Mouse (Mus musculus) heart, adult 2 months (tissue): ENCODE data around the gene Yy2. TPM values are rescaled to one million over a fixed set of nuclear protein-coding genes. Genes with fewer than 3 reads are reported as not detected.

ENCODE experiments used
- DNase-seq, 2 experiments: peaks; one replicate each; pipeline ENCODE4 v3.0.0; 2021
- H3K27ac ChIP-seq: fragments of 200-600 bp; 2 replicates; pipeline ENCODE4 v1.8.1; 2022
- H3K27me3 ChIP-seq: fragments of 200-500 bp; 2 replicates; pipeline ENCODE4 v1.6.1; 2012; ENCODE audit warnings: mild to moderate bottlenecking, low read length, inconsistent platforms, mixed read lengths; ENCODE audit not compliant: control insufficient read depth, insufficient read depth
- H3K36me3 ChIP-seq: fragments of 200-500 bp; 2 replicates; pipeline ENCODE4 v1.6.1; 2012; ENCODE audit warnings: low read length, inconsistent platforms; ENCODE audit not compliant: control insufficient read depth, insufficient read depth
- H3K4me1 ChIP-seq: fragments of 200-500 bp; 2 replicates; pipeline ENCODE4 v1.6.1; 2011; ENCODE audit warnings: low read length; ENCODE audit not compliant: control insufficient read depth, insufficient read depth
- H3K4me3 ChIP-seq: fragments of 200-600 bp; 2 replicates; pipeline ENCODE4 v1.8.1; 2022
- H3K79me2 ChIP-seq: fragments of 200-500 bp; replicated peaks from 2 replicates; pipeline ENCODE4 v1.6.1; 2012; ENCODE audit warnings: mild to moderate bottlenecking, inconsistent platforms, low read length, moderate library complexity, mixed read lengths; ENCODE audit not compliant: control insufficient read depth, insufficient read depth
- H3K9ac ChIP-seq: fragments of 200-500 bp; 2 replicates; pipeline ENCODE4 v1.6.1; 2012; ENCODE audit warnings: low read depth, mild to moderate bottlenecking, control low read depth, inconsistent platforms, low read length, mixed read lengths
- CTCF ChIP-seq: fragments of 200-600 bp; IDR thresholded peaks from 2 replicates; pipeline ENCODE4 v1.8.1; 2022; ENCODE audit warnings: antibody characterized with exemption, mild to moderate bottlenecking, moderate library complexity
- EP300 ChIP-seq: fragments of 200-500 bp; IDR thresholded peaks from 2 replicates; pipeline ENCODE4 v1.6.1; 2011; ENCODE audit warnings: low read depth, low read length, control low read depth; ENCODE audit not compliant: insufficient read depth
- POLR2A ChIP-seq: fragments of 200-500 bp; IDR thresholded peaks from 2 replicates; pipeline ENCODE4 v1.6.1; 2011; ENCODE audit warnings: mild to moderate bottlenecking, low read depth, low read length, control low read depth; ENCODE audit not compliant: insufficient read depth
- WGBS: fragments of 180-500 bp; shearing (Covaris S2); methylation state at CpG from one replicate; pipeline ENCODE4 v1.1.7; 2018; 5-methylcytosine and 5-hydroxymethylcytosine counted together
- intact Hi-C: fragments of 180-260 bp; cut with DNase I; formaldehyde crosslinking; loops from one replicate; pipeline ENCODE4 v1.15.1; 2025
- polyA plus RNA-seq: library from polyadenylated mRNA; depleted of rRNA; stranded (reverse); fragments of >200 nt; gene quantifications from 2 replicates; pipeline ENCODE4 v1.2.3, GENCODE M21; 2012
- total RNA-seq, 2 experiments: library from RNA; stranded (reverse); gene quantifications; 2 replicates each; pipeline ENCODE4 v1.2.3; 2021

Gene Yy2
- total and polyA plus RNA-seq, 3 experiments = 1.0 to 1.9 TPM; not detected in 1

DNA sequence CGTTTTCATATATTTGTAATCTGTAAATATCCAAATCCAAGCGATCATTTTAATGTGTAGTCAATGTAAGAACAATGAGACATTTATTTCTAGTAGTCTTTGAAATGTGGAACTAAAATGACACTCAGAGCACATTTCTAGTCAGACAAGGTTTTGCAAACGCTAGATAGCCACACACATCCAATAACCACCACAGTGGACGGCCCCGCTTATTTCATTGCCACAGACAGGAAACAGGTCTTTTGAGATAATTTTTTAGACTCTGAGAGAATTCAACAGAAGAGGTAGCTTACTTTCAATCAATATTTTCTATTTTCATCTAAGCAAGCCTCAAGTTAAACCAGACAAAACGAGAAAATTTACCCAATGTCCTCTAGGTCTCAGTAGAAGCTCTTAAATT is 27.1 kb upstream of the Yy2 start:
- Histone ChIP-seq H3K79me2 (no peaks in the 10 kb centered on the region), H3K9ac (no peak overlapping the region), H3K27me3 (no peaks in the 10 kb centered on the region), H3K36me3 (no peaks in the 10 kb centered on the region), H3K27ac (no peak overlapping the region), H3K4me1 (peaks cover 3% of the 10 kb centered on the region), H3K4me3 (no peak overlapping the region)
- intact Hi-C loops = loop anchor here (5.0 kb wide), 1 partner anchor 34 kb away; no protein-coding TSS in a partner anchor
- DNase-seq = no peak
- WGBS = 58% methylated on average over 6 of the region's 6 CpGs
- TF ChIP-seq CTCF (no peak), EP300 (no peak), POLR2A (no peak)

GRCm38 (mm10) chrX:157594606-157595005 is 25.8 kb upstream of the Yy2 start:
- no peak overlapping the region for H3K9ac ChIP-seq
- H3K27me3 ChIP-seq = no peaks in the 10 kb centered on the region
- TF ChIP-seq POLR2A (no peak), EP300 (no peak), CTCF (no peak)
- no peaks in the 10 kb centered on the region for H3K36me3 ChIP-seq
- no peaks in the 10 kb centered on the region for H3K79me2 ChIP-seq
- no peak overlapping the region for H3K4me3 ChIP-seq
- WGBS = 75% methylated on average over 2 of the region's 2 CpGs
- intact Hi-C loops = loop anchor here (5.0 kb wide), 1 partner anchor 32 kb away; no protein-coding TSS in a partner anchor
- H3K27ac ChIP-seq = no peak overlapping the region
- no peak for DNase-seq
- H3K4me1 ChIP-seq = peaks cover 3% of the 10 kb centered on the region

DNA sequence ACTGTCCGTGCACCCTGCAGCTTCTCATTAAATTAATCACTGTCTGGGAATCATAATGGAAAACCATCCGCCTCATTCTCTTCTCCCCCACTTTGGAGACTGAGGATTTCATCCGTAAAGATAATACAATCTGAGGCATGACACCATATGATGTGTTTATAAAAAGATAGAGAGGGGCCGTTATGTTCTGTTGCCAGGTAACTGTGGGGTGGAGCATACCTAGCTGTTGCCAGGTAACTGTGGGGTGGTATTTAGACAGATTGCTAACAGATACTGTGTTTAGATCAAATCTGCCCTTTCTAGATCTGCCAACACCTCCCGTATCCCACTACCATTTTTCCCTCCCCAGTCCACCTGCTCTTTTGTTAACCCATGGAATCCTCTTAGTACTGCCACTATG is 18.2 kb upstream of the Yy2 start:
- no peak for DNase-seq
- WGBS = 80% methylated on average over 5 of the region's 5 CpGs
- Histone ChIP-seq H3K27me3 (no peaks in the 10 kb centered on the region), H3K4me3 (no peak overlapping the region), H3K79me2 (no peaks in the 10 kb centered on the region), H3K4me1 (no peaks in the 10 kb centered on the region; the same call in 1 of the 2 replicates), H3K27ac (no peak overlapping the region), H3K36me3 (no peaks in the 10 kb centered on the region), H3K9ac (no peak overlapping the region)
- intact Hi-C loops = no loop called here
- TF ChIP-seq CTCF = no peak
- no peak for TF ChIP-seq POLR2A
- TF ChIP-seq EP300 = no peak

- Histone ChIP-seq H3K27me3 (no peaks in the 10 kb centered on the region), H3K79me2 (no peaks in the 10 kb centered on the region), H3K4me1 (no peaks in the 10 kb centered on the region; the same call in none of the 2 replicates), H3K9ac (no peak overlapping the region), H3K36me3 (no peaks in the 10 kb centered on the region), H3K4me3 (no peak overlapping the region), H3K27ac (no peak overlapping the region)
- DNase-seq = no peak
- no peak for TF ChIP-seq CTCF
- TF ChIP-seq EP300 = no peak
- TF ChIP-seq POLR2A = no peak
- intact Hi-C loops = no loop called here
Measured at GRCm38 (mm10) chrX:157586397-157586796, 17.6 kb upstream of the Yy2 start.

- H3K36me3 ChIP-seq = no peaks in the 10 kb centered on the region
- no peak overlapping the region for H3K27ac ChIP-seq
- WGBS = 80% methylated on average over 6 of the region's 6 CpGs
- H3K79me2 ChIP-seq = no peaks in the 10 kb centered on the region
- TF ChIP-seq EP300 (no peak), CTCF (no peak), POLR2A (no peak)
- no peak overlapping the region for H3K4me3 ChIP-seq
- intact Hi-C loops = no loop called here
- H3K9ac ChIP-seq = no peak overlapping the region
- no peaks in the 10 kb centered on the region for H3K27me3 ChIP-seq
- H3K4me1 ChIP-seq = no peaks in the 10 kb centered on the region; the same call in none of the 2 replicates
- DNase-seq = no peak
Measured at GRCm38 (mm10) chrX:157579108-157579614, 10.4 kb upstream of the Yy2 start.

GRCm38 (mm10) chrX:157574683-157575082 is 5.9 kb upstream of the Yy2 start:
- H3K79me2 ChIP-seq = no peaks in the 10 kb centered on the region
- intact Hi-C loops = no loop called here
- no peaks in the 10 kb centered on the region for H3K36me3 ChIP-seq
- DNase-seq = no peak
- H3K27ac ChIP-seq = no peak overlapping the region
- WGBS = 55% methylated on average over 2 of the region's 2 CpGs
- no peaks in the 10 kb centered on the region for H3K27me3 ChIP-seq
- H3K4me1 ChIP-seq = no peaks in the 10 kb centered on the region
- no peak overlapping the region for H3K4me3 ChIP-seq
- no peak overlapping the region for H3K9ac ChIP-seq
- TF ChIP-seq POLR2A (no peak), EP300 (no peak), CTCF (no peak)
